Mouse (Mus musculus): ENCODE measurements around the gene Trpv2. TPM values are rescaled to one million over a fixed set of nuclear protein-coding genes. Genes with fewer than 3 reads are reported as not detected.

Gene Trpv2
- total and polyA plus RNA-seq, 2 experiments from 2014 or later: 2.6 to 7.7 TPM

DNA sequence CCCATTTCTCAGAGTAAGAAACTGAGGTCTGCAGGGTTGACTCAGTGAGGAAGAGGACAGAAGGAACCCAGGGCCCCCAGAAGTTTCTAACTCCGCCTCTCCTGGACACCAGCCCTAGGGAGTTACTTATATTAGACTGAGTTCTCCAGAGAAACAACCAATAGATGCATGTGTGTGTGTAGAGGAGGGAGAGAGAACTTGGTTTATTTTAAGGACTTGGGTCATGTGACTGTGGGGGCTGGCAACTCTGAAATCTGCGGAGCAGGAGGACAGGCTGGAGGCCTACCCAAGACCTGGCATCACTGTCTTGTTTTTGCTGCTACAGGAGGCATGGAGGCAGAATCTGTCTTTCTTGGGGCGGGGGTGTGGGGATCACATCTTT lies 62.5 kb downstream of the Trpv2 start:
- Histone ChIP-seq H3K4me1 (ENCODE audit: control insufficient read depth, insufficient read depth) (peaks cover 66% of the 10 kb centered on the region), H3K9me3 (replicated peaks; ENCODE audit: control insufficient read depth, low read length) (no peaks in the 10 kb centered on the region), H3K9ac (replicated peaks; ENCODE audit: low read depth, low read length) (no peak overlapping the region), H3K4me2 (ENCODE audit: low read depth, low read length) (peak overlapping the region; percentile 19; the same call in 1 of the 2 replicates), H3K27me3 (ENCODE audit: control insufficient read depth, insufficient read depth, low read length) (no peaks in the 10 kb centered on the region), H3K27ac (ENCODE audit: low read depth) (peak overlapping the region; percentile 72), H3K4me3 (ENCODE audit: low read depth, low read length) (no peak overlapping the region), H3K36me3 (replicated peaks; ENCODE audit: control insufficient read depth, insufficient read depth, low read length) (no peaks in the 10 kb centered on the region)
- WGBS: 34% methylated on average over 3 of the region's 3 CpGs
- peak; percentile 86 for DNase-seq (ENCODE audit: low spot score)
- TF ChIP-seq CTCF (IDR thresholded peaks at IDR 0.05; ENCODE audit: low read depth): no peak
- TF ChIP-seq EP300 (IDR thresholded peaks at IDR 0.05; ENCODE audit: low read depth): no peak
- ATAC-seq (ENCODE audit: insufficient read depth, low read depth): peak; percentile 77

DNA sequence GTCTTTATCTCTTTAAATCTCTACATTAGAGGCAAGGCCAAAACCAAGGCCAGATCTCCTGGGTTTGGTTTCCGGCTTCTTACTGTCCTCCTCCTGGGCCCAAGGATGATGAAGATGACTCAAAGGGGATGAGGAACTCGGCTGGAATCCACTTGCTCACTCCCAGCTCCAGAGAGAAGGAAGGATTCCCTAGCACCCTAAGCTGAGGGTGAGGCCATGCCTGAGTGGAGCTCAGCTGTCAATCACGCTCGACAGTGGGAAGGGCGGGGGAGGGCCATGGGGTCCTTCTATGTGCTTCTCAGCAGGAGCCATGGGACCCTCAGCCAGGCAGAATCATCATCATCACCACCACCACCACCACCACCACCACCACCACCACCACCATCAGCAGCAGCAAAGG lies 63.1 kb downstream of the Trpv2 start:
- 54% methylated on average over 5 of the region's 5 CpGs for WGBS
- Histone ChIP-seq H3K36me3 (replicated peaks; ENCODE audit: control insufficient read depth, insufficient read depth, low read length) (no peaks in the 10 kb centered on the region), H3K4me1 (ENCODE audit: control insufficient read depth, insufficient read depth) (peaks cover 71% of the 10 kb centered on the region), H3K27me3 (ENCODE audit: control insufficient read depth, insufficient read depth, low read length) (no peaks in the 10 kb centered on the region), H3K27ac (ENCODE audit: low read depth) (peak overlapping the region; percentile 72), H3K4me2 (ENCODE audit: low read depth, low read length) (no peak overlapping the region), H3K9me3 (replicated peaks; ENCODE audit: control insufficient read depth, low read length) (no peaks in the 10 kb centered on the region), H3K9ac (replicated peaks; ENCODE audit: low read depth, low read length) (no peak overlapping the region), H3K4me3 (ENCODE audit: low read depth, low read length) (no peak overlapping the region)
- TF ChIP-seq EP300 (IDR thresholded peaks at IDR 0.05; ENCODE audit: low read depth) (no peak), CTCF (IDR thresholded peaks at IDR 0.05; ENCODE audit: low read depth) (no peak)
- ATAC-seq (ENCODE audit: insufficient read depth, low read depth) (peak; percentile 10; the same call in 1 of the 2 replicates), DNase-seq (ENCODE audit: low spot score) (no peak)

DNA sequence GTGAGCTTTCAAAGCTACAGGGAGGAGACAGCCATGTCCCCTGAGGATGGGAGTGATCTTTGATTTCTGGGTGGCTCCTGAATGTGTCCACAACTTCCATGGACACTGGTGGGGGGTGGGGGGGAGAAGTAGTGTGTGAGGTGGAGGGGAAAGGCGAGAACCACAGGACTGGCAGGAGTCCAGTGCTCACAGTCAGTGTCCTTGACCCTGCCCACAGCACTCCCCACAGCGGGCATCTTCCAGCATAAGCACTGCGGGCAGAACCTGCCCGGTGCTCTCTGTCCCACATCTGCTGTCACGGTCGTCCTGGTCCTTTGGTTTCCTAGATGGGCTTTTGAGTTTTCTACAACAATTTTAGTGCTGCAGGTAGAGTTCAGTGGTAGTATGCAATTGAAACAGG lies 63.5 kb downstream of the Trpv2 start:
- Histone ChIP-seq H3K27me3 (ENCODE audit: control insufficient read depth, insufficient read depth, low read length) (no peaks in the 10 kb centered on the region), H3K27ac (ENCODE audit: low read depth) (peak overlapping the region; percentile 72), H3K4me1 (ENCODE audit: control insufficient read depth, insufficient read depth) (peaks cover 76% of the 10 kb centered on the region), H3K9me3 (replicated peaks; ENCODE audit: control insufficient read depth, low read length) (no peaks in the 10 kb centered on the region), H3K9ac (replicated peaks; ENCODE audit: low read depth, low read length) (no peak overlapping the region), H3K4me2 (ENCODE audit: low read depth, low read length) (no peak overlapping the region), H3K36me3 (replicated peaks; ENCODE audit: control insufficient read depth, insufficient read depth, low read length) (no peaks in the 10 kb centered on the region), H3K4me3 (ENCODE audit: low read depth, low read length) (no peak overlapping the region)
- 56% methylated on average over 6 of the region's 6 CpGs for WGBS
- ATAC-seq (ENCODE audit: insufficient read depth, low read depth): no peak
- TF ChIP-seq CTCF (IDR thresholded peaks at IDR 0.05; ENCODE audit: low read depth) (no peak), EP300 (IDR thresholded peaks at IDR 0.05; ENCODE audit: low read depth) (no peak)
- DNase-seq (ENCODE audit: low spot score): no peak

DNA sequence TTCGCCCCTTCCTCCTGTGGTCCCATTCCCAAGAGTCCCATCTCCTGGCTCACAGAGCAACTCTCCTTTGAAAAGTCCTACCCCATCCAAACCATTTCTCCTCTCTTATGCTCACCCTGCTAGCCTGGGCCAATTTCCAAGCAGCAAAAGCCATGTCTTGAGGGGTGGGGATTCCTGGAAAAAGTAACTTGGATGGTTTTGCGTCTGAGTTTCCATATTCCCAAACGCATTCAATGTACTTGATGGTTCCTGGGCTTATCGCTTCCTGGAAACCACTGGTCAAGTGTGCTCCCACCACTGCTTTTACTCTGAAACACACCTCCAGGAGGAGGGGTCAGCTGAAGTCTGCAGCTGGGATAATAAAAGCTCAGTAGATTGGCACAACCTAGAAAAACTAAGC lies 64.1 kb downstream of the Trpv2 start:
- H3K27me3 ChIP-seq (ENCODE audit: control insufficient read depth, insufficient read depth, low read length): no peaks in the 10 kb centered on the region
- no peaks in the 10 kb centered on the region for H3K36me3 ChIP-seq (replicated peaks; ENCODE audit: control insufficient read depth, insufficient read depth, low read length)
- DNase-seq (ENCODE audit: low spot score) (no peak), ATAC-seq (ENCODE audit: insufficient read depth, low read depth) (no peak)
- H3K9me3 ChIP-seq (replicated peaks; ENCODE audit: control insufficient read depth, low read length): no peaks in the 10 kb centered on the region
- 55% methylated on average over 4 of the region's 4 CpGs for WGBS
- H3K9ac ChIP-seq (replicated peaks; ENCODE audit: low read depth, low read length): no peak overlapping the region; the same call in 1 of the 2 replicates
- H3K4me1 ChIP-seq (ENCODE audit: control insufficient read depth, insufficient read depth): peaks cover 81% of the 10 kb centered on the region
- no peak overlapping the region for H3K4me2 ChIP-seq (ENCODE audit: low read depth, low read length)
- peak overlapping the region; percentile 72 for H3K27ac ChIP-seq (ENCODE audit: low read depth)
- TF ChIP-seq CTCF (IDR thresholded peaks at IDR 0.05; ENCODE audit: low read depth): no peak
- H3K4me3 ChIP-seq (ENCODE audit: low read depth, low read length): no peak overlapping the region

DNA sequence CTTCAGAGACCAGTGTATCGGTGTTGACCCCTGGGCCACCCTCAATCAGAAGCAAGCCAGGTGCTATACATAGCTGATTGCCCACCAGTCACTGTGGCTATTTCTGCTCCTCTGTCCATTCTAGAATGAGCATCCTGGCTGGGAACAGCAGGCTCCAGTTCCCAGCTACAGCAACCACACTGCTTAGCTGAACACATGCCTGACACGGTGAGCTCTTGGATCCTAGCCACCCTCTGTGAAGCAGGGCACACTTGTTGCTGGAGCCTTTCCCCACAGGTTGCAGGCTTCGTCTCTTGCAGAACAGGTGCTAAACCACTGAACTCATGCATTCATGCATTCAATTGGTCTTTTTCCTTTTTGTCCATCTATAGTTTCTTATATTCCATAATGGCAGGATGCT lies 66.1 kb downstream of the Trpv2 start:
- no peak overlapping the region for H3K4me2 ChIP-seq (ENCODE audit: low read depth, low read length)
- no peak overlapping the region for H3K4me3 ChIP-seq (ENCODE audit: low read depth, low read length)
- 34% methylated on average over 3 of the region's 3 CpGs for WGBS
- H3K9me3 ChIP-seq (replicated peaks; ENCODE audit: control insufficient read depth, low read length): no peaks in the 10 kb centered on the region
- DNase-seq (ENCODE audit: low spot score): peak; percentile 69
- H3K4me1 ChIP-seq (ENCODE audit: control insufficient read depth, insufficient read depth): peaks cover 93% of the 10 kb centered on the region
- TF ChIP-seq EP300 (IDR thresholded peaks at IDR 0.05; ENCODE audit: low read depth): no peak
- TF ChIP-seq CTCF (IDR thresholded peaks at IDR 0.05; ENCODE audit: low read depth): no peak
- H3K27ac ChIP-seq (ENCODE audit: low read depth): peak overlapping the region; percentile 72
- ATAC-seq (ENCODE audit: insufficient read depth, low read depth): 0 out of 2 replicates have a peak, but pooled peaks have one; percentile 5
- no peaks in the 10 kb centered on the region for H3K27me3 ChIP-seq (ENCODE audit: control insufficient read depth, insufficient read depth, low read length)
- no peak overlapping the region for H3K9ac ChIP-seq (replicated peaks; ENCODE audit: low read depth, low read length)
- no peaks in the 10 kb centered on the region for H3K36me3 ChIP-seq (replicated peaks; ENCODE audit: control insufficient read depth, insufficient read depth, low read length)

Data from heart, postnatal 0 days (tissue).